Mouse (Mus musculus) brain, embryonic 14.5 days (tissue): ENCODE results near the gene Pip5kl1.

Experiments used
- CTCF ChIP-seq: fragments of 200-500 bp; IDR thresholded peaks from 2 replicates; pipeline ENCODE4 v1.5.1; 2012; ENCODE audit warnings: inconsistent platforms, mild to moderate bottlenecking, moderate library complexity, borderline replicate concordance; ENCODE audit not compliant: insufficient read depth, insufficient read length; ENCODE audit errors: extremely low read depth
- POLR2A ChIP-seq: fragments of 200-500 bp; IDR thresholded peaks from 2 replicates; pipeline ENCODE4 v1.6.1; 2012; ENCODE audit warnings: mild to moderate bottlenecking, inconsistent platforms, borderline replicate concordance; ENCODE audit not compliant: poor library complexity, insufficient read depth, insufficient read length, severe bottlenecking; ENCODE audit errors: extremely low read depth

DNA sequence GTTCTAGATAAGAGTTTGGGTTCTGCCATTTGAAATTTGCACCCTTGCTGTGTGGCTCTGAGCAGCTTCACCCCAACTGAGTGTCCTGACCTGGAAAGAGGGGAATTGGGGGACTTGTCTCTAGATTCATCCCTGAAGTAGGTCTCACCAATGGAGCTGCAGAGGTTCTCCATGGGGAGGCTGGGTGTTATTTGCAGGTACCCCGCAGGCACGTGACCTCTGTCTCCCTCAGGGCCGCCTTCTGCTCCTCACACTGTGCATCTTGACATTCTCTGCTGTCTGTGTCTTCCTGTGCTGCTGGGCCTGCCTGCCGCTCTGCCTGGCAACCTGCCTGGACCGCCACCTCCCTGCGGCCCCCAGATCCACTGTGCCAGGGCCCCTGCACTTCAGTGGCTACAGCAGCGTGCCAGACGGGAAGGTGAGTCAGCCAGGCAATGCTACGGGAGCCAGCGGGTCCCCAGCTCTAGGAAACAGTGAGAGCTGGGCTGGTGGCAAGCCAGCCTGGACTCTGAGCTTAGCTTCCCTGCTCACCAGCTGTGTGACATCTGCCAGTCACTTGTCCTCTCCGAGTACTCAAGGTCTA, 14.7 kb downstream of the Pip5kl1 start:
- TF ChIP-seq POLR2A (no peak), CTCF (no peak)
